Mouse (Mus musculus) liver, adult 2 months (tissue): ENCODE measurements at regions not wholly inside any gene's neighbourhood (a gene's known extent, or its start where the extent isn't known, plus 50 kb on each side); places are given as distances from the start of the nearest gene placed in this dataset.

Experiments used
- DNase-seq: peaks from one replicate; pipeline ENCODE4 v3.0.0-alpha.2; 2011; ENCODE audit warnings: low read depth, low spot score; ENCODE audit errors: extremely low read depth
- H3K27ac ChIP-seq: fragments of 200-500 bp; replicated peaks from 2 replicates; pipeline ENCODE4 v1.5.1; 2012; ENCODE audit warnings: low read depth, mild to moderate bottlenecking, control low read depth, inconsistent platforms, low read length; ENCODE audit not compliant: insufficient read depth
- H3K27me3 ChIP-seq: fragments of 200-500 bp; 2 replicates; pipeline ENCODE4 v1.6.1; 2012; ENCODE audit warnings: mild to moderate bottlenecking, moderate library complexity, low read length, inconsistent platforms; ENCODE audit not compliant: control insufficient read depth, insufficient read depth
- H3K36me3 ChIP-seq: fragments of 200-500 bp; 2 replicates; pipeline ENCODE4 v1.6.1; 2012; ENCODE audit warnings: low read length, inconsistent platforms; ENCODE audit not compliant: control insufficient read depth, insufficient read depth
- H3K4me1 ChIP-seq: fragments of 200-500 bp; 2 replicates; pipeline ENCODE4 v1.6.1; 2011; ENCODE audit warnings: low read length; ENCODE audit not compliant: control insufficient read depth, insufficient read depth
- H3K4me3 ChIP-seq: fragments of 200-500 bp; 2 replicates; pipeline ENCODE4 v1.5.1; 2011; ENCODE audit warnings: low read depth, mild to moderate bottlenecking, control low read depth, low read length, moderate library complexity; ENCODE audit not compliant: insufficient read depth
- H3K79me2 ChIP-seq: fragments of 200-500 bp; 2 replicates; pipeline ENCODE4 v1.6.1; 2012; ENCODE audit warnings: inconsistent platforms, mild to moderate bottlenecking, low read length, moderate library complexity; ENCODE audit not compliant: control insufficient read depth, insufficient read depth
- H3K9ac ChIP-seq: fragments of 200-500 bp; 2 replicates; pipeline ENCODE4 v1.6.1; 2012; ENCODE audit warnings: low read depth, mild to moderate bottlenecking, control low read depth, inconsistent platforms, low read length
- CTCF ChIP-seq: fragments of 200-500 bp; IDR thresholded peaks from 2 replicates; pipeline ENCODE4 v1.5.1; 2011; ENCODE audit warnings: low read depth, low read length, control low read depth
- POLR2A ChIP-seq: fragments of 200-500 bp; IDR thresholded peaks from 2 replicates; pipeline ENCODE4 v1.6.1; 2011; ENCODE audit warnings: low read length, control low read depth; ENCODE audit not compliant: insufficient read depth; ENCODE audit errors: extremely low read depth
- WGBS: fragments of 180-500 bp; shearing (Covaris S2); methylation state at CpG from one replicate; pipeline ENCODE4 v1.1.7; 2018; 5-methylcytosine and 5-hydroxymethylcytosine counted together

GRCm38 (mm10) chr5:35176112-35176848, 70.7 kb upstream of the Lrpap1 start:
- 50% methylated on average over 13 of the region's 13 CpGs for WGBS
- no peak for DNase-seq

GRCm38 (mm10) chr5:35174318-35174717, 68.8 kb upstream of the Lrpap1 start:
- Histone ChIP-seq H3K27me3 (no peaks in the 10 kb centered on the region), H3K9ac (no peak overlapping the region), H3K36me3 (no peaks in the 10 kb centered on the region), H3K79me2 (no peaks in the 10 kb centered on the region), H3K27ac (no peak overlapping the region), H3K4me1 (no peaks in the 10 kb centered on the region), H3K4me3 (no peak overlapping the region)
- TF ChIP-seq POLR2A (no peak), CTCF (no peak)
- DNase-seq: no peak
- 78% methylated on average over 4 of the region's 4 CpGs for WGBS

More at GRCm38 (mm10) chr5:35176112-35176848, 70.7 kb upstream of the Lrpap1 start:
- Histone ChIP-seq H3K4me3 (no peak overlapping the region), H3K27me3 (no peaks in the 10 kb centered on the region), H3K36me3 (no peaks in the 10 kb centered on the region), H3K4me1 (no peaks in the 10 kb centered on the region), H3K27ac (no peak overlapping the region), H3K9ac (no peak overlapping the region), H3K79me2 (no peaks in the 10 kb centered on the region)
- TF ChIP-seq POLR2A: no peak
- no peak for TF ChIP-seq CTCF

GRCm38 (mm10) chr5:35171336-35171735, 65.8 kb upstream of the Lrpap1 start:
- Histone ChIP-seq H3K27me3 (no peaks in the 10 kb centered on the region), H3K9ac (no peak overlapping the region), H3K4me1 (no peaks in the 10 kb centered on the region), H3K4me3 (no peak overlapping the region), H3K36me3 (no peaks in the 10 kb centered on the region), H3K79me2 (no peaks in the 10 kb centered on the region), H3K27ac (no peak overlapping the region)
- TF ChIP-seq CTCF: no peak
- no peak for TF ChIP-seq POLR2A
- WGBS: 71% methylated on average over 3 of the region's 3 CpGs
- DNase-seq: no peak

GRCm38 (mm10) chr5:35170369-35171130, 65.0 kb upstream of the Lrpap1 start:
- no peaks in the 10 kb centered on the region for H3K79me2 ChIP-seq
- H3K27me3 ChIP-seq: no peaks in the 10 kb centered on the region
- no peak for DNase-seq
- no peak overlapping the region for H3K9ac ChIP-seq
- H3K36me3 ChIP-seq: no peaks in the 10 kb centered on the region
- 81% methylated on average over 11 of the region's 11 CpGs for WGBS
- TF ChIP-seq POLR2A: no peak
- TF ChIP-seq CTCF: no peak
- H3K4me3 ChIP-seq: no peak overlapping the region
- H3K4me1 ChIP-seq: no peaks in the 10 kb centered on the region
- H3K27ac ChIP-seq: no peak overlapping the region

- no peaks in the 10 kb centered on the region for H3K27me3 ChIP-seq
- H3K9ac ChIP-seq: no peak overlapping the region
- no peak overlapping the region for H3K4me3 ChIP-seq
- TF ChIP-seq POLR2A (no peak), CTCF (no peak)
- DNase-seq: no peak
- WGBS: 88% methylated on average over 7 of the region's 7 CpGs
- H3K4me1 ChIP-seq: no peaks in the 10 kb centered on the region
- no peaks in the 10 kb centered on the region for H3K36me3 ChIP-seq
- H3K27ac ChIP-seq: no peak overlapping the region
- no peaks in the 10 kb centered on the region for H3K79me2 ChIP-seq
Observed at GRCm38 (mm10) chr5:35169614-35170293, 64.2 kb upstream of the Lrpap1 start.
